Mouse (Mus musculus): Measurements from ENCODE around the gene Nqo1.
A peak's percentile ranks its signal among the peaks of the same experiment; 100 is the strongest.

The Nqo1 gene

GRCm38 (mm10) chr8:107403038-107403781, at the start of gene Nqo1:
Nqo1 (minus strand) TSS chr8:107403206.
- peak; percentile 69 for DNase-seq

- DNase-seq = no peak
Observed at GRCm38 (mm10) chr8:107451414-107452066, 48.5 kb upstream of the Nqo1 start.

- DNase-seq = no peak
Observed at GRCm38 (mm10) chr8:107449655-107450054, 46.6 kb upstream of the Nqo1 start.

- DNase-seq = no peak
Observed at GRCm38 (mm10) chr8:107449130-107449529, 46.1 kb upstream of the Nqo1 start.

GRCm38 (mm10) chr8:107448382-107448889, 45.4 kb upstream of the Nqo1 start:
- no peak for DNase-seq

GRCm38 (mm10) chr8:107447713-107448112, 44.7 kb upstream of the Nqo1 start:
- no peak for DNase-seq

- DNase-seq = no peak
Observed at GRCm38 (mm10) chr8:107444626-107445025, 41.6 kb upstream of the Nqo1 start.

GRCm38 (mm10) chr8:107439880-107440625, 37.0 kb upstream of the Nqo1 start:
- DNase-seq = no peak

GRCm38 (mm10) chr8:107437711-107438110, 34.7 kb upstream of the Nqo1 start:
- no peak for DNase-seq

GRCm38 (mm10) chr8:107436841-107437421, 33.9 kb upstream of the Nqo1 start:
- DNase-seq = no peak

- DNase-seq = peak; percentile 71
Observed at GRCm38 (mm10) chr8:107435962-107436831, 33.2 kb upstream of the Nqo1 start, which contains the start of gene Wwp2. Wwp2 (plus strand) TSS chr8:107436365.

- DNase-seq = no peak
Observed at GRCm38 (mm10) chr8:107435421-107435961, 32.5 kb upstream of the Nqo1 start.

GRCm38 (mm10) chr8:107430821-107431220, 27.8 kb upstream of the Nqo1 start:
- DNase-seq = no peak

GRCm38 (mm10) chr8:107425230-107425597, 22.2 kb upstream of the Nqo1 start:
- DNase-seq = no peak

- DNase-seq = peak; percentile 96
Observed at GRCm38 (mm10) chr8:107424597-107425229, 21.7 kb upstream of the Nqo1 start, which contains the start of gene Nob1. Nob1 (minus strand) TSS chr8:107425051.

- no peak for DNase-seq
Observed at GRCm38 (mm10) chr8:107424176-107424575, 21.2 kb upstream of the Nqo1 start.

GRCm38 (mm10) chr8:107417001-107417400, 14.0 kb upstream of the Nqo1 start:
- DNase-seq = no peak

GRCm38 (mm10) chr8:107413881-107414280, 10.9 kb upstream of the Nqo1 start:
- no peak for DNase-seq

GRCm38 (mm10) chr8:107412552-107412951, 9.5 kb upstream of the Nqo1 start:
- DNase-seq = no peak

- no peak for DNase-seq
Observed at GRCm38 (mm10) chr8:107411391-107411790, 8.4 kb upstream of the Nqo1 start.

GRCm38 (mm10) chr8:107405935-107406334, 2.9 kb upstream of the Nqo1 start:
- no peak for DNase-seq

Measured in layer of hippocampus, adult 9-11 months (tissue).